Mouse (Mus musculus) olfactory bulb, adult 2 months (tissue): ENCODE measurements around the gene Chd2.

ENCODE experiments used
- CTCF ChIP-seq: fragments of 200-500 bp; IDR thresholded peaks from 2 replicates; pipeline ENCODE4 v1.5.1; 2012; ENCODE audit warnings: low read depth, mild to moderate bottlenecking, low read length, moderate library complexity; ENCODE audit not compliant: insufficient read depth
- POLR2A ChIP-seq: fragments of 200-500 bp; IDR thresholded peaks from 2 replicates; pipeline ENCODE4 v1.6.1; 2012; ENCODE audit warnings: mild to moderate bottlenecking, low read depth, low read length, moderate library complexity; ENCODE audit not compliant: insufficient read depth

DNA sequence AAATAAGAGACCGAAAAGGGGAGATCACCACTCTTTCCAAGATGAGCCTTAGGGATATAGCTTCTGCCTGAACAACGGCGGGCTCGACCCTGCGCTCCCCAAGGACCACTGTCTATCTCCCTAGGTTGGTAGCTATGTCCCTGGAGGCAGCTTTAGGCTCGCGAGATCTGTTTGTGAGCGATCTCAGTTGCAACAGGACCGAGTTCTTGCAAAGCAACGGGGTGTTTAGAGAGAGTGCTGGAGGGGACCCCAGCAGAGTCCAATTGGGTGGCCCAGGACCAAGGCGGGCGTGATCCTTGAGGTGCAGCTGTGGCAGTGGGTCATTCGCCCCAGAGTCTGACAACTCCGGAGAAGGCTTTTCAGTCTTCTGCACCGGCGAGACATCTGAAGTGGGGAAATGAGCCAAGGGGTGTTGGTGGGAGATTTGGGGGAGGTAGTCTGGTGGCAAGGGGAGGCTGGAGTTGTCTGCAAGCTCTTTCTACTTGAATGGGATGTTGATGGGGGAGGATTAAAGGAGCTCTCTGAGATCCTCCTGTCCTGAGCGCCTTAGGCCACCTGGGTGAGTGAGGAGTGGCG, 151.1 kb downstream of the Chd2 start:
- no peak for TF ChIP-seq CTCF
- TF ChIP-seq POLR2A: no peak
